Mouse (Mus musculus): ENCODE results near the gene Cabp4. TPM values are rescaled to one million over a fixed set of nuclear protein-coding genes. Genes with fewer than 3 reads are reported as not detected.

The Cabp4 gene
- polyA plus RNA-seq, 1 experiment from 2014 or later, result not detected

DNA sequence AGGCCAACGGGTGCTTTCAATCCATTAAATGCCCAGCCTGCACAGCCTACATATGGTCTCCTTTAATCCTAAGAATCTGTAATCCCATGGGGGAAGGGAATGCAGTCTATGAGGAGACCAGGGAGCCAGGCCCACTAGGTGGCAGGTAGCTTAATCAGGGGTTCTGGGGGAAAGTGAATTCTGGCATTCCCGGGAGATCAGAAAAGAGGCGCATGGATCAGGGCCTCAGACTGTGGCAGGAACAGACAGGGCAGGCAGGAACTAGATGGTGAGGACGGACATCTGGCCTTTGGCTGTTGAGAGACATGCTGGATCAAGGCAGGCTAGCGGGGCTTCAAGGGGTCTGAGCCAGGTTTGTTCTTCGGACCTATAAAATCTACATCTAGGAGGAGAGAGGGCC is 42.4 kb downstream of the Cabp4 start:
- H3K27me3 ChIP-seq (ENCODE audit: control insufficient read depth, insufficient read depth, low read length), result peaks cover 22% of the 10 kb centered on the region
- DNase-seq (ENCODE audit: low spot score) (no peak), ATAC-seq (ENCODE audit: insufficient number of reproducible peaks, low FRiP score, low TSS enrichment, low read depth) (no peak)
- no peak overlapping the region for H3K9ac ChIP-seq (ENCODE audit: low read length)
- peak overlapping the region; percentile 95; the same call in 1 of the 2 replicates for H3K4me2 ChIP-seq (ENCODE audit: low read depth, severe bottlenecking)
- H3K36me3 ChIP-seq (ENCODE audit: control insufficient read depth, insufficient read depth, low read length), result no peaks in the 10 kb centered on the region
- no peak overlapping the region for H3K27ac ChIP-seq (replicated peaks; ENCODE audit: low read depth, low read length)
- peaks cover 24% of the 10 kb centered on the region for H3K4me1 ChIP-seq (ENCODE audit: control insufficient read depth, insufficient read depth, low read length)
- WGBS, result 61% methylated on average over 6 of the region's 6 CpGs
- H3K4me3 ChIP-seq (ENCODE audit: low read depth, low read length), result peak overlapping the region; percentile 43; the same call in 1 of the 2 replicates
- H3K9me3 ChIP-seq (ENCODE audit: control insufficient read depth, low read length), result no peaks in the 10 kb centered on the region

DNA sequence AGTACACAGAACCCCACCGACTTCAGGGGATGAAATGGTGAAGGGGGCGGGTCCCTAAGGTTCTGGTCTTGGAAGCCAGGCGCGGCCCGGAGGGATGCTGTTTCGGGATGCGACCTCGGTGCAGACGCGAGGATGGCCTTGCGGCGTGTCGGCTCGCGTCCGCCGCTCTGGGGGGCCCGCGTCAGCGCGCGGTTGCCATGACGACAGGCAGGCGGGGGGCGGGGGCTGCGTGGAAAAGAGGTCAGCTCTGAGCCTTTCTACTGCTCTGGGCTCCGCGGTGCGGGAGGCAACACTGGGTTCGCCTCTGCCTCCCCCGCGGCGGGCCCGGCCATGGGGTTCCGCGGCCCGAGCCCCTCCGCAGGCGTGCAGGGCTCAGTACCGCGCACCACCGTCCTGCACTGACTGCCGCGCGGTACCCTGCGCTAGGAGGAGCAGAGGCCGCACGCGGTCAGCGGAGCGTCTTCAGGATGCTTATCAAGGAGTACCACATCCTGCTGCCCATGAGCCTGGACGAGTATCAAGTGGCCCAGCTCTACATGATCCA is 43.0 kb downstream of the Cabp4 start:
- Histone ChIP-seq H3K4me3 (ENCODE audit: low read depth, low read length) (peak overlapping the region; percentile 43), H3K4me1 (ENCODE audit: control insufficient read depth, insufficient read depth, low read length) (peaks cover 28% of the 10 kb centered on the region), H3K4me2 (ENCODE audit: low read depth, severe bottlenecking) (peak overlapping the region; percentile 95), H3K27me3 (ENCODE audit: control insufficient read depth, insufficient read depth, low read length) (peaks cover 22% of the 10 kb centered on the region), H3K9me3 (ENCODE audit: control insufficient read depth, low read length) (no peaks in the 10 kb centered on the region), H3K9ac (ENCODE audit: low read length) (peak overlapping the region; percentile 17; the same call in 1 of the 2 replicates), H3K27ac (replicated peaks; ENCODE audit: low read depth, low read length) (no peak overlapping the region), H3K36me3 (ENCODE audit: control insufficient read depth, insufficient read depth, low read length) (no peaks in the 10 kb centered on the region)
- DNase-seq (ENCODE audit: low spot score) (no peak), ATAC-seq (ENCODE audit: insufficient number of reproducible peaks, low FRiP score, low TSS enrichment, low read depth) (no peak)
- under 1% methylated on average over 52 of the region's 52 CpGs for WGBS

DNA sequence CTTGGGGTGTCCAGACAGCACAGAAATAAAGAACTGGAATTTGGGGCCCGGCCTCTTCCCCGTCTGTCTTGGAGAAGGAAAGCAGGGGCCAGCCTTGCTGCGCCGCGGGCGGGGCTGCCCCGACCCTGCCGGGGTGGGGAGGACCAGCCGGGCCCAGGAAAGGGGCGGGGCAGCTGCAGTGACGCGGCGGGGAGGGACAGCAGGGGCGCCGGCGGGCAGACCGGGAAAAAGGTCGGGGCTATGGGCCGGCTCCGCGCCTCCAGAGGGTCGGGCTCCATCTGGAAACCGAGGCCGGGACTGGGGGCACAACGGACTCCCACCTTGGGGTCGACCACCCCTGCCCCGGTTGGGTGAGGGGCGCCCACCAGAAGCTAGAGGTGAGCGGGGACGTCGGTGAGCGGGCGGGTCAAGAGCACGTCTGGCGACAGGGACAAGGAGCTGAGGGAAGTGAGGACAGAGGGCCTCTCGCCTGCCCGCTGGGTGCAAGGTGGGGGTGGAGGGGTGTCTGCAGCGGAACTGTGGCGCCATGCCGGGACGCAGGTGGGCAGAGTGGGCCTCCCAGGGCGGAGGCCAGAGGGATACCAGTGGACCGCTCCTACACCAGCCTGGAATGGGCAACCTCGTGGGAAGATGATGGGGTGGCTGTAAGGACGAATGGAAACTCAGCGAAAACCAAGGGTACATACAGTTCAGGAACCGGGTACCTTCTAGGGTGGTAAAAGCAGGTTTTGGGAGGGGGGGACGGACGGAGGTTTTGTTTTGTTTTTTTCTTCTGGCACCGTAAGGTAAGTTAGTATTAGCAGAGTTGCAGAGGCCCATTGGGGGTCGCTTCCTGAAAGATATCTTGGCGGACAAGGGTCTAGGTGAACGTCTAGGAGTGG is 43.8 kb downstream of the Cabp4 start, which contains the start of gene Pitpnm1:
TSS of gene Pitpnm1 (plus strand) at position 162 of the 881 bp plus-strand sequence.
- Histone ChIP-seq H3K27me3 (ENCODE audit: control insufficient read depth, insufficient read depth, low read length) (peaks cover 22% of the 10 kb centered on the region), H3K4me1 (ENCODE audit: control insufficient read depth, insufficient read depth, low read length) (peaks cover 28% of the 10 kb centered on the region), H3K27ac (replicated peaks; ENCODE audit: low read depth, low read length) (no peak within 1 kb of the TSS), H3K9me3 (ENCODE audit: control insufficient read depth, low read length) (no peaks in the 10 kb centered on the region), H3K4me2 (ENCODE audit: low read depth, severe bottlenecking) (peak within 1 kb of the TSS; percentile 95), H3K36me3 (ENCODE audit: control insufficient read depth, insufficient read depth, low read length) (no peaks in the 10 kb centered on the region), H3K9ac (ENCODE audit: low read length) (peak within 1 kb of the TSS; percentile 17; the same call in 1 of the 2 replicates), H3K4me3 (ENCODE audit: low read depth, low read length) (peak within 1 kb of the TSS; percentile 43)
- ATAC-seq (ENCODE audit: insufficient number of reproducible peaks, low FRiP score, low TSS enrichment, low read depth) (no peak), DNase-seq (ENCODE audit: low spot score) (peak; percentile 61)
- under 1% methylated on average over 53 of the region's 53 CpGs for WGBS

DNA sequence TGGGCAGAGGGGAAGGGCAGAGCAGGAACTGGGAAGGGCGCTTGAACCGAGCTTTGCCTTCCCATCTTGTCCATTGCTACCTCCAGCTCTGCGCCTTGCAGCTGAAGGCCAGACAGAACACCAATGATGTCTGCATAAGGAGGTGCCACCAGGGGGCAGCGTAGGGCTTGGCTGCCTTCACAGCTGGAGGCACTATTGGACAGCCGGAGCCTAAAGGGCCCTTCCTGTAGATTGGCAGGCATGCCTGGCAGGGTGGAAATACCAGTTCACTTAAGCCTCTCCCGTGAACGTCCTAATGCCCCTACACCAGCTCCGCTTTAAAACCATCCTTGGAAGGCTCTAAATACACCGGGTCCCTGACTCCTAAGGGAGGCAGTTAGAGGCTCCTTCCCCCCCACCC is 44.8 kb downstream of the Cabp4 start:
- no peak overlapping the region for H3K27ac ChIP-seq (replicated peaks; ENCODE audit: low read depth, low read length)
- peaks cover 25% of the 10 kb centered on the region for H3K4me1 ChIP-seq (ENCODE audit: control insufficient read depth, insufficient read depth, low read length)
- no peak overlapping the region for H3K4me3 ChIP-seq (ENCODE audit: low read depth, low read length)
- no peaks in the 10 kb centered on the region for H3K9me3 ChIP-seq (ENCODE audit: control insufficient read depth, low read length)
- ATAC-seq (ENCODE audit: insufficient number of reproducible peaks, low FRiP score, low TSS enrichment, low read depth) (no peak), DNase-seq (ENCODE audit: low spot score) (peak; percentile 93)
- no peaks in the 10 kb centered on the region for H3K36me3 ChIP-seq (ENCODE audit: control insufficient read depth, insufficient read depth, low read length)
- peaks cover 22% of the 10 kb centered on the region for H3K27me3 ChIP-seq (ENCODE audit: control insufficient read depth, insufficient read depth, low read length)
- H3K9ac ChIP-seq (ENCODE audit: low read length), result no peak overlapping the region
- WGBS, result 9% methylated on average over 9 of the region's 9 CpGs
- H3K4me2 ChIP-seq (ENCODE audit: low read depth, severe bottlenecking), result no peak overlapping the region

DNA sequence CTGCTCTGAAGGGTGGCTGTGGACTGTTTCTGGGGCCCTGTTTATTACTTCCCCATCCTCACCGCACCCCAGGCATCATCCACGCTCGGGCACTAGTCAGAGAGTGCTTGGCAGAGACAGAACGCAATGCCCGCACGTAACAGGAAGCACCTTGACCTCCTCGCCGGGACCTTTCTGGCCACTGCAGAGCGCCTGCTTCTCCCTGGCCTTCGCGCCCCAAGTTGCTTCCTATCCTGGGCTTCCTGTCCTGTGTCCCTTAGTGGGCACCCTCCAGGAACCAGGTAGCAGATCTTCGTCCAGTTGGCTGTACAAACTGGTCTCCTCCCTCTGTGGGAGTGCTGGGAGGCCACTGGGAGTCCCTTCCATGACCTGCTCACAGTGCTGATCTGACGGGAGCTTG is 45.4 kb downstream of the Cabp4 start:
- WGBS, result 92% methylated on average over 13 of the region's 13 CpGs
- Histone ChIP-seq H3K4me3 (ENCODE audit: low read depth, low read length) (no peak overlapping the region), H3K27ac (replicated peaks; ENCODE audit: low read depth, low read length) (no peak overlapping the region), H3K4me1 (ENCODE audit: control insufficient read depth, insufficient read depth, low read length) (peaks cover 25% of the 10 kb centered on the region), H3K4me2 (ENCODE audit: low read depth, severe bottlenecking) (peak overlapping the region; percentile 51; the same call in 1 of the 2 replicates), H3K9me3 (ENCODE audit: control insufficient read depth, low read length) (no peaks in the 10 kb centered on the region), H3K36me3 (ENCODE audit: control insufficient read depth, insufficient read depth, low read length) (no peaks in the 10 kb centered on the region), H3K27me3 (ENCODE audit: control insufficient read depth, insufficient read depth, low read length) (peaks cover 22% of the 10 kb centered on the region), H3K9ac (ENCODE audit: low read length) (no peak overlapping the region)
- ATAC-seq (ENCODE audit: insufficient number of reproducible peaks, low FRiP score, low TSS enrichment, low read depth) (no peak), DNase-seq (ENCODE audit: low spot score) (no peak)

DNA sequence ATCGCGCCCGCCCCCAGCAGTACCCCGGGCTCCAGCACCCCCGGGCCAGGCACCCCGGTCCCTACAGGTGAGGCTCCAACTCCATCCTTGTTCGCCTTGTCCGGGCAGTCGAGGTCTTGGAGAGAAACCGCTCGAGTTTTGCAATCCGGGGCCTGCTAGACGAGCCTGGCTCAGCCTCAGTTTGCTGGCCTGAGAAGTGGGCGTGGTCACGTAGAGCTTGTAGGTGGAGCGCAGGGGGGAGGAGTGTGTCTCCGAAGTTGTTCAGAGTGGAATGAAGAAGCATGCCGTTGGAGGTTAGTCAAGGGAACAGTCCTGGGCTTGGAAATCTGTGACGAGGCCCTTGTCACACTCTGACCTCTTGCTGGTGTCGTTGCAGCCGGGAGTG is 46.4 kb downstream of the Cabp4 start:
- H3K9me3 ChIP-seq (ENCODE audit: control insufficient read depth, low read length), result no peaks in the 10 kb centered on the region
- peak overlapping the region; percentile 55 for H3K4me3 ChIP-seq (ENCODE audit: low read depth, low read length)
- DNase-seq (ENCODE audit: low spot score) (peak; percentile 82), ATAC-seq (ENCODE audit: insufficient number of reproducible peaks, low FRiP score, low TSS enrichment, low read depth) (peak; percentile 40)
- H3K9ac ChIP-seq (ENCODE audit: low read length), result peak overlapping the region; percentile 59
- H3K4me2 ChIP-seq (ENCODE audit: low read depth, severe bottlenecking), result peak overlapping the region; percentile 51
- peaks cover 25% of the 10 kb centered on the region for H3K4me1 ChIP-seq (ENCODE audit: control insufficient read depth, insufficient read depth, low read length)
- 1% methylated on average over 21 of the region's 21 CpGs for WGBS
- no peaks in the 10 kb centered on the region for H3K36me3 ChIP-seq (ENCODE audit: control insufficient read depth, insufficient read depth, low read length)
- H3K27me3 ChIP-seq (ENCODE audit: control insufficient read depth, insufficient read depth, low read length), result peaks cover 22% of the 10 kb centered on the region
- H3K27ac ChIP-seq (replicated peaks; ENCODE audit: low read depth, low read length), result peak overlapping the region; percentile 23; the same call in 1 of the 2 replicates

DNA sequence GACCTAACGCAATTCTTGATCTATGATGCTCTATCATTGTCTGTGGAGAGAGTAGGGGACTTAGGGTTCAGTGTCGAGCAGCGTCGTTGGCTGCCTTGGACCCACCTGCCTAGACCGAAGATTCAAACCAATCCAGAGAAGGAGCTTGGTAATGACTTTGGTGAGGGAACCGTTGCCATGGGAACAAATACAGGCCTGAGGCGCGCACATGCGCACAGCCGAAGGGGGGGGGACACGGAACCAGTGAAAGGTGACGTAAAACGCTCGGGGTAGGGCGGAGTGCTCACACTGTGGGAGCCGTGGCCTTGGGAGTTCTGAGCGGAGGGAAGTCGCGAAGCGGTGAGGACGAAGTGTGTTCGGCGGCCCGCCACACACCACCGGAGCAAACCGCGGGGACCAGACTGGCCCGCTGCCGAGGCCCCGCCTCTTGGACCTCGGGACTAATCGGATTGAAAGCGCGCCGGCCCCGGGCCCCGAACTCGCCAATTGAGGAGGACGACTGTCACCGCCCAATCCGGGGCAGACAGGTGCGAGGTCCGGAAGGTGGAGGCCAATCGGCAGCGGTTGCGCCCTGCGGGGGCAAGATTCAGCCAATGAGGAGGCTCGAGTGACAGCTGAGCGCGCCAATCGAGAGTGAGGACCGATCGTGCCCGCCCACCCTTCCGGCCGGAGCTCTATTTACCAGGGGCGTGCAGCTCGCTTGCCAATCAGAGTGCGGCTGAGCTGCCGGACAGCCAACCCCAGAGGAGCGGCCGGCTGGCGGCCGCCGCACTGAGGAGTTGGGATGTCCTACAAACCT is 47.0 kb downstream of the Cabp4 start, which contains the start of gene Cdk2ap2:
TSS of gene Cdk2ap2 (plus strand) at position 541 of the 799 bp plus-strand sequence.
- peak within 1 kb of the TSS; percentile 55 for H3K4me3 ChIP-seq (ENCODE audit: low read depth, low read length)
- H3K36me3 ChIP-seq (ENCODE audit: control insufficient read depth, insufficient read depth, low read length), result no peaks in the 10 kb centered on the region
- no peaks in the 10 kb centered on the region for H3K9me3 ChIP-seq (ENCODE audit: control insufficient read depth, low read length)
- peak within 1 kb of the TSS; percentile 51 for H3K4me2 ChIP-seq (ENCODE audit: low read depth, severe bottlenecking)
- peak; percentile 100 for DNase-seq (ENCODE audit: low spot score)
- H3K27ac ChIP-seq (replicated peaks; ENCODE audit: low read depth, low read length), result peak within 1 kb of the TSS; percentile 51; the same call in 1 of the 2 replicates
- H3K4me1 ChIP-seq (ENCODE audit: control insufficient read depth, insufficient read depth, low read length), result peaks cover 25% of the 10 kb centered on the region
- peak; percentile 89 for ATAC-seq (ENCODE audit: insufficient number of reproducible peaks, low FRiP score, low TSS enrichment, low read depth)
- WGBS, result under 1% methylated on average over 62 of the region's 65 CpGs
- H3K27me3 ChIP-seq (ENCODE audit: control insufficient read depth, insufficient read depth, low read length), result peaks cover 18% of the 10 kb centered on the region
- peak within 1 kb of the TSS; percentile 59 for H3K9ac ChIP-seq (ENCODE audit: low read length)

DNA sequence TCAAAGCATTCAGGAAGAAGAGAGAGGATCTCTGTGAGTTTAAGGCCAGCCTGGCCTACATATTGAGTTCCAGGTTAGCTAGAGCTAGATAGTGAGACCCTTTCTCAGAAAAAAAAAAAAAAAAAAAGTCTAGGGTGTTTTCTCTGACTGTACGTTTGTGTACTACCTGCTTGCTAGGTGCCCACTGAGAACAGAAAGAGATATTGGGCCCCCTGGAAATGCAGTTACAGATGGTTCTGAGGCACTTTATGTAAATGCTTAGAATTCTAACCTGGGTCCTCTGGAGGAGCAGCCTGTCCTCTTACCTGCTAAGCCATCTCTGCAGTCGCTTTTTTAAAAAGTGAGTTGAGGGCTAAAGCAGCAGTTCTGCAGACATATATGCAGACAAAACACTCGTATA is 48.0 kb downstream of the Cabp4 start:
- H3K27me3 ChIP-seq (ENCODE audit: control insufficient read depth, insufficient read depth, low read length), result peaks cover 7% of the 10 kb centered on the region
- H3K4me2 ChIP-seq (ENCODE audit: low read depth, severe bottlenecking), result no peak overlapping the region
- H3K4me1 ChIP-seq (ENCODE audit: control insufficient read depth, insufficient read depth, low read length), result peaks cover 23% of the 10 kb centered on the region
- H3K4me3 ChIP-seq (ENCODE audit: low read depth, low read length), result no peak overlapping the region
- H3K9ac ChIP-seq (ENCODE audit: low read length), result no peak overlapping the region
- DNase-seq (ENCODE audit: low spot score) (no peak), ATAC-seq (ENCODE audit: insufficient number of reproducible peaks, low FRiP score, low TSS enrichment, low read depth) (no peak)
- H3K27ac ChIP-seq (replicated peaks; ENCODE audit: low read depth, low read length), result no peak overlapping the region
- H3K9me3 ChIP-seq (ENCODE audit: control insufficient read depth, low read length), result no peaks in the 10 kb centered on the region
- H3K36me3 ChIP-seq (ENCODE audit: control insufficient read depth, insufficient read depth, low read length), result no peaks in the 10 kb centered on the region
- 70% methylated on average over 3 of the region's 3 CpGs for WGBS

Measured in limb, embryonic 11.5 days (tissue).